Mouse (Mus musculus) limb, embryonic 12.5 days (tissue): Measurements from ENCODE around the gene Cntd1. TPM values are rescaled to one million over a fixed set of nuclear protein-coding genes. Genes with fewer than 3 reads are reported as not detected.

Source experiments
- ATAC-seq: fragments of 200-750 bp; cut with Nextera tagmentation; 2 replicates; pipeline ENCODE4 v1.8.0; 2017; ENCODE audit warnings: low read depth, moderate TSS enrichment; ENCODE audit not compliant: insufficient number of reproducible peaks, insufficient read depth, low FRiP score, low TSS enrichment
- H3K27ac ChIP-seq: fragments of 300-500 bp; sonication (generic); 2 replicates; pipeline ENCODE4 v1.5.1; 2016; ENCODE audit warnings: mild to moderate bottlenecking, moderate library complexity
- H3K27me3 ChIP-seq: fragments of 300-500 bp; sonication (generic); 2 replicates; pipeline ENCODE4 v1.6.1; 2016; ENCODE audit warnings: mild to moderate bottlenecking, moderate library complexity
- H3K36me3 ChIP-seq: fragments of 300-500 bp; sonication (generic); 2 replicates; pipeline ENCODE4 v1.6.1; 2016; ENCODE audit warnings: mild to moderate bottlenecking, moderate library complexity
- H3K4me1 ChIP-seq: fragments of 300-500 bp; sonication (generic); replicated peaks from 2 replicates; pipeline ENCODE4 v1.6.1; 2016
- H3K4me2 ChIP-seq: fragments of 300-500 bp; sonication (generic); 2 replicates; pipeline ENCODE4 v1.6.1; 2016; ENCODE audit warnings: mild to moderate bottlenecking, moderate library complexity
- H3K4me3 ChIP-seq: fragments of 300-500 bp; sonication (generic); replicated peaks from 2 replicates; pipeline ENCODE4 v1.5.1; 2016; ENCODE audit warnings: mild to moderate bottlenecking
- H3K9ac ChIP-seq: fragments of 300-500 bp; sonication (generic); replicated peaks from 2 replicates; pipeline ENCODE4 v1.6.1; 2016; ENCODE audit warnings: mild to moderate bottlenecking, moderate library complexity
- H3K9me3 ChIP-seq: fragments of 300-500 bp; sonication (generic); 2 replicates; pipeline ENCODE4 v1.6.1; 2016; ENCODE audit warnings: mild to moderate bottlenecking, moderate library complexity
- WGBS: fragments of 180-500 bp; shearing (Covaris S2); methylation state at CpG from one replicate; pipeline ENCODE4 v1.1.7; 2016; 5-methylcytosine and 5-hydroxymethylcytosine counted together
- polyA plus RNA-seq: library from polyadenylated mRNA; unstranded; fragments of >200 nt; fragmentation: Nextera tagmentation; extraction: Ambion mirVana; gene quantifications from 2 replicates; pipeline ENCODE4 v1.2.1, GENCODE M21; 2016

Cntd1 gene
- polyA plus RNA-seq, 1 experiment from 2014 or later, result 1.0 TPM

GRCm38 (mm10) chr11:101295191-101295590, 16.4 kb downstream of the Cntd1 start:
- no peaks in the 10 kb centered on the region for H3K9me3 ChIP-seq
- no peaks in the 10 kb centered on the region for H3K27me3 ChIP-seq
- no peak overlapping the region for H3K9ac ChIP-seq
- 93% methylated on average over 8 of the region's 8 CpGs for WGBS
- H3K4me1 ChIP-seq, result no peaks in the 10 kb centered on the region
- no peak overlapping the region for H3K27ac ChIP-seq
- ATAC-seq, result no peak
- no peak overlapping the region for H3K4me3 ChIP-seq
- no peak overlapping the region for H3K4me2 ChIP-seq
- H3K36me3 ChIP-seq, result peaks cover 96% of the 10 kb centered on the region

GRCm38 (mm10) chr11:101300881-101301280, 22.1 kb downstream of the Cntd1 start:
- Histone ChIP-seq H3K9ac (peak overlapping the region; percentile 83), H3K4me1 (peaks cover 11% of the 10 kb centered on the region), H3K27me3 (no peaks in the 10 kb centered on the region), H3K4me2 (peak overlapping the region; percentile 98), H3K4me3 (peak overlapping the region; percentile 89), H3K9me3 (no peaks in the 10 kb centered on the region), H3K27ac (no peak overlapping the region), H3K36me3 (peaks cover 41% of the 10 kb centered on the region)
- no peak for ATAC-seq
- 66% methylated on average over 7 of the region's 7 CpGs for WGBS

DNA sequence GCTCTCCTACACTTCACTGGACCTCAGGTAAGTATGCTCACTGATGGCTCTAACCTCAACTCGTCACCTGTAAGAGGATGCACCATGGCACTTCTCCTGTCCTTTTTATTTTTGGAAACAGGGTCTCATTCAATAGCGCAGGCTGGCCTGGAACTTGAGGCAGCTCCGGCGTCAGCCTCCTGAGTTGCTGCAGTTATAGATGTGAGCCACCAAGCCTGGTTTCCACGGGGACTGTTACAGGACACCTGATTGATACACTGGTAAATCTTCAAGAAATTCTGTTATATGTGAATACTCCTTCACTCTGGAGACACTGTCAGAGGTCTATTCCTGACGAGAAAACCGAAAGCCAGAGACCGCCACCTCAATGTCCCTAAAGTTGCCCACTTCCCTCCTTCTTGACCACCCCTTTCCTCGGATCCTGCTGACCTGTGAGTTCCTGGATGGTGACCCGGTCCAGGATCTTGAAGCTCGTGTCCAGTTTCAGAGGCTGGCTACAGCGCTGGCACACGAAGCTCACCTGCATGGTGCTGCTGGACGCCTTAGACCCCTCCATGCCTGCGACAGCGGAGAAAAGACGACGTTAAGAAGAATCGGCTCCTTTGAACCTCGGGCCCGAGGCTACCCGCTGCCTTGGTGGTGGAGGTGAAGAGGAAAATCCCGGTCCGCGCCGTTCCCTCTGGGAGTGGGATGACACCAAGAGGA, 22.6 kb downstream of the Cntd1 start:
- Histone ChIP-seq H3K9ac (peak overlapping the region; percentile 83), H3K9me3 (no peaks in the 10 kb centered on the region), H3K4me3 (peak overlapping the region; percentile 89), H3K27me3 (no peaks in the 10 kb centered on the region), H3K4me1 (peaks cover 11% of the 10 kb centered on the region), H3K36me3 (peaks cover 35% of the 10 kb centered on the region), H3K27ac (peak overlapping the region; percentile 35; the same call in 1 of the 2 replicates), H3K4me2 (peak overlapping the region; percentile 98)
- 15% methylated on average over 26 of the region's 26 CpGs for WGBS
- no peak for ATAC-seq

DNA sequence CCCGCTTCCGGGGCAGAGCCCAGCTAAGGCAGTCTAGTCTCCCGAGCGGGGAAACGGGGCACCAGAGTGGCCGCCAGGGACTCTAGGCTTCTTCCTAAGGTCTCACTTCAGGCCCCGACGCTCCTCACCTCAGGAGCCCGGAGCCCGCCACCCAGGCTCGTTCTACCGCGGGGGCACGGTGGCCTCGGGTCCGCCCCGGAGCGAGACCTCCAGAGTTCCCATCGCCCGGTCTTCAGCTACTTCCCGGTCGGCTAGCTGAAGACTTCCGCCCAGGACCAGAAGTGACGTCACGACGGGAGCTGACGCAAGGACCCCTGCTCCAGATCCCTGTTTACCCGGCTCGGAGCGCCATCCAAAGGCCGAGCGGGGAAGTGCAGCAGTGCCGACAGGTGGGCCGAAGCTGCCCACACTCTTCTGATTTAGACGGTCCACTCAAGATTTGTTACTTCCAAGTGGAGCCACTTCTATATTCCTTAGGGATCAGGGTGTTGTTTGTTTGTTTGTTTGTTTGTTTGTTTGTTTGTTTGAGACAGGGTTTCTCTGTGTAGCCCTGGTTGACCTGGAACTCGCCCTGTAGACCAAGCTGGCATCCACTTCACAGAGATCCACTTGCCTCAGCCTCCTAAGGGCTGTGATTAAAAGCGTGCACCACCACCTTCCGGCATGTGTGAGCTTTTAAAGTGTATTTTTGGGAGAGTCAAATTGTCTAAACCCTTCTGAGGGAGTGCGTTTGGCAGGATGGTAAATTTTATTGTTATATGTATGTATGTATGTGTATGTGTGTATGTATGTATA, 23.4 kb downstream of the Cntd1 start, which contains the start of gene Becn1:
TSS of gene Becn1 (minus strand) at position 283 of the 795 bp plus-strand sequence.
- peak within 1 kb of the TSS; percentile 35; the same call in 1 of the 2 replicates for H3K27ac ChIP-seq
- ATAC-seq, result peak; percentile 90
- no peaks in the 10 kb centered on the region for H3K9me3 ChIP-seq
- H3K4me3 ChIP-seq, result peak within 1 kb of the TSS; percentile 89
- WGBS, result 7% methylated on average over 39 of the region's 39 CpGs
- H3K4me1 ChIP-seq, result peaks cover 11% of the 10 kb centered on the region
- H3K4me2 ChIP-seq, result peak within 1 kb of the TSS; percentile 98
- no peaks in the 10 kb centered on the region for H3K27me3 ChIP-seq
- peaks cover 28% of the 10 kb centered on the region for H3K36me3 ChIP-seq
- peak within 1 kb of the TSS; percentile 83 for H3K9ac ChIP-seq

DNA sequence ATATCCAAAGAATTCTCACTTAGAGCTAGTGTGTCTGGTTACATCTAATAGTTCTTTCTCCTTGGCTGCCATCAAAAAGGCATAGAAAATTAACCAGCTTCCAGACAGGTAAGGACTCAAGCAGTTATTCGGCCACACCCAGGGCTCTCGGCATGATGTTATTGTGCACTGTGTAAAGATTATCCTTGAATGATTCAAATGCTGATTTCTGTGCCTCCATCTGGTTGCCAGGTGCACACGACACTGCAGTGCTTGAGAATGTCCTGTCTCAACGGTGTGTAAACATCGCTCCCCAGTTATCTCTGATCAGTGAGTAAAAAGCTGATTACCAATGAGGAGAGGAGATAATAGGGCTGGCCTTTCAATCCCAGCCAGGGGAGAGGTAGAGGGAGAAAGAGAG, 28.9 kb downstream of the Cntd1 start:
- H3K27me3 ChIP-seq, result no peaks in the 10 kb centered on the region
- ATAC-seq, result no peak
- H3K4me3 ChIP-seq, result no peak overlapping the region
- WGBS, result 49% methylated on average over 5 of the region's 5 CpGs
- no peak overlapping the region for H3K4me2 ChIP-seq
- no peaks in the 10 kb centered on the region for H3K9me3 ChIP-seq
- H3K9ac ChIP-seq, result no peak overlapping the region
- no peaks in the 10 kb centered on the region for H3K4me1 ChIP-seq
- H3K27ac ChIP-seq, result no peak overlapping the region
- H3K36me3 ChIP-seq, result no peaks in the 10 kb centered on the region

GRCm38 (mm10) chr11:101311083-101311482, 32.3 kb downstream of the Cntd1 start:
- no peak overlapping the region for H3K4me3 ChIP-seq
- no peaks in the 10 kb centered on the region for H3K4me1 ChIP-seq
- H3K9me3 ChIP-seq, result no peaks in the 10 kb centered on the region
- no peak overlapping the region for H3K4me2 ChIP-seq
- no peak overlapping the region for H3K27ac ChIP-seq
- WGBS, result 93% methylated on average over 3 of the region's 3 CpGs
- H3K9ac ChIP-seq, result no peak overlapping the region
- H3K27me3 ChIP-seq, result no peaks in the 10 kb centered on the region
- no peaks in the 10 kb centered on the region for H3K36me3 ChIP-seq
- ATAC-seq, result no peak

- H3K4me2 ChIP-seq, result no peak overlapping the region
- H3K27ac ChIP-seq, result no peak overlapping the region
- no peak for ATAC-seq
- no peak overlapping the region for H3K9ac ChIP-seq
- H3K27me3 ChIP-seq, result no peaks in the 10 kb centered on the region
- no peak overlapping the region for H3K4me3 ChIP-seq
- 79% methylated on average over 3 of the region's 3 CpGs for WGBS
- peaks cover 6% of the 10 kb centered on the region for H3K4me1 ChIP-seq
- H3K9me3 ChIP-seq, result no peaks in the 10 kb centered on the region
- H3K36me3 ChIP-seq, result no peaks in the 10 kb centered on the region
Observed at GRCm38 (mm10) chr11:101312150-101312549, 33.3 kb downstream of the Cntd1 start.

DNA sequence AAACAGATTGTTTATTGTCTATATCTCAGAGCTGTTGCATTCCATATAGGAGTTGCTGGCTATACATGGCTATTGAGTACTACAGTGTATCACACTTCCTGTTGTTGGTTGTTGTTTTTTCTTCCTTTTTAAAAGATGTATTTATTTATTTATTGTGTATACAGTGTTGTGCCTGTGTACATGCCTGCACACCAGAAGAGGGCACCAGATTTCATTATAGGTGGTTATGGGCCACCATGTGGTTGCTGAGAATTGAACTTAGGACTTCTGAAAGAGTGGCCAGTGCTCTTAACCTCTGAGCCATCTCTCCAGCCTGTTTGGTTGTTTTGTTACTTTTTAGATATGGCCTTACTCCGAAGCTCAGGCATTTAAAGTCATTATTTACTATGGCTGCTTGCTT, 35.8 kb downstream of the Cntd1 start:
- no peak overlapping the region for H3K9ac ChIP-seq
- H3K27ac ChIP-seq, result no peak overlapping the region
- H3K4me2 ChIP-seq, result no peak overlapping the region
- H3K36me3 ChIP-seq, result peaks cover 21% of the 10 kb centered on the region
- H3K4me1 ChIP-seq, result peaks cover 11% of the 10 kb centered on the region
- WGBS, result 94% methylated on average over 1 of the region's 1 CpGs
- no peaks in the 10 kb centered on the region for H3K9me3 ChIP-seq
- no peak for ATAC-seq
- no peak overlapping the region for H3K4me3 ChIP-seq
- H3K27me3 ChIP-seq, result no peaks in the 10 kb centered on the region

DNA sequence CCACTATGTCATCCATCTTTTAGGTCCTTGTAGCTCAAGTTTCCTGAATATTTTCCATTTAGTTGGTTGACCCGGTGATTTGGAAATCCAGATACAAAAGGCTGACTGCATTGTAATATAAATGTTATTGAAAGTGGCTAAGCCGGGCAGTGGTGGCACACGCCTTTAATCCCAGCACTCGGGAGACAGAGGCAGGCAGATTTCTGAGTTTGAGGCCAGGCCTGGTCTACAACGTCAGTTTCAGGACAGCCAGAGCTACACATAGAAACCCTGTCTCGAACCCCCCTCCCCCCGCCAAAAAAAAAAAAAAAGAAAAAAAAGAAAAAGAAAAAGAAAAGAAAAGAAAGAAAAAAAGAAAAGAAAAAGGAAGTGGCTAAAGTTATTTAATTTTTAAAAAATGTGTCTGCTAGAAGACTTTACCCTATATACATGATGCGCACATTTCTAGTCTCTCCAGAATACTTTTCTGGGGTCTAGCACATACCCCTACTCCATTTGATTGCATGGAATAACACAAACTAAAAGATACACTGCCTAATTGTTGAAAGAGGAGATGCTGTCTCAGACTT, 36.4 kb downstream of the Cntd1 start:
- peak overlapping the region; percentile 66; the same call in 1 of the 2 replicates for H3K27ac ChIP-seq

DNA sequence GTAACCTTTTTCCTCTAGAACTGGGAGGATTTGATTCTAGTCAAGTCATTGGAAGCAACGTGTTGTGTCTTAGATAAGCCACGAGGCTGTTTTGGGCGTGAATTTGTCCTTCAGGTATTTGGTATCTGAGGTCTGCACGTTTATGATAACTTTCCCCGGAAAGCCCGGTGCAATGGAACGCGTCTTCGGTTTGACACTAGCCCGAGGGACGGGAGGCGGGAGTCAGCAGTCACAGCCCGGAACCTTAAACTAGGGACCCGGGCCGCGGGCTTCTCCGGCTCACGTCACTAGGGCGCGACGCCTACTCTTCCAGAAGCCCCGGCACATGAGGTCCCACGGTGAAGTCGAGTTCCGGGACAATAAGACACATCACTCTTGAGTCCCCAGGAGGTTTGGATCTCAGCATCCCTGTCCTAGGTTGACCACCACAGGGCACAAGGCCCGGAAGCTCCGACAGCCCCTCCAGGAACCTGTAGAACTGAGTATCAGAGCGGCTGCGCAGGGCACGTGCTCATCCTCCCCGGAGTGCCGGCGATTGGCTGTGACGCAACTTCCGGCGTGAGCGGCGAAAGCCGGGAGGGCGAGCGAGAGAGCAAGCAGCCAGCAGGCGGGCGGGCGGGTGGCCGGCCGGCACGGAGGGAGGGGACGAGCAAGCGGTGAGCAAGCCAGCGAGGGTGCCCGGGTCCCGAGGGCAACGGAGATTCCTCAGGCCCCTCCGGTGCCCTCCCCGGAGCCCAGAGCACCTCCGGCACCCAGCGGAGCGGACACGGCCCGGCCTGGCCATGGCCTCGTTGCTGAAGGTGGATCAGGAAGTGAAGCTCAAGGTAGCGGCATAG, 37.1 kb downstream of the Cntd1 start, which contains the start of gene Psme3:
TSS of gene Psme3 (plus strand) at position 549 of the 836 bp plus-strand sequence.
- whole genome bisulfite sequencing, result under 1% methylated on average over 62 of the region's 62 CpGs
- H3K9ac ChIP-seq, result peak within 1 kb of the TSS; percentile 85
- peak; percentile 87 for ATAC-seq
- H3K27ac ChIP-seq, result peak within 1 kb of the TSS; percentile 66
- H3K36me3 ChIP-seq, result peaks cover 34% of the 10 kb centered on the region
- peaks cover 11% of the 10 kb centered on the region for H3K4me1 ChIP-seq
- peak within 1 kb of the TSS; percentile 98 for H3K4me2 ChIP-seq
- H3K9me3 ChIP-seq, result no peaks in the 10 kb centered on the region
- peak within 1 kb of the TSS; percentile 97 for H3K4me3 ChIP-seq
- H3K27me3 ChIP-seq, result no peaks in the 10 kb centered on the region

More for the DNA sequence above, 36.4 kb downstream of the Cntd1 start:
- Histone ChIP-seq H3K27me3 (no peaks in the 10 kb centered on the region), H3K4me1 (peaks cover 11% of the 10 kb centered on the region), H3K36me3 (peaks cover 27% of the 10 kb centered on the region), H3K4me2 (peak overlapping the region; percentile 98), H3K9ac (peak overlapping the region; percentile 85; the same call in 1 of the 2 replicates), H3K9me3 (no peaks in the 10 kb centered on the region), H3K4me3 (peak overlapping the region; percentile 97)
- 79% methylated on average over 8 of the region's 8 CpGs for WGBS
- ATAC-seq, result no peak
